Mouse (Mus musculus): ENCODE data around the gene Gm49027. TPM values are rescaled to one million over a fixed set of nuclear protein-coding genes. Genes with fewer than 3 reads are reported as not detected.

Gm49027 gene
- polyA plus RNA-seq, 1 experiment = 5.6 TPM

DNA sequence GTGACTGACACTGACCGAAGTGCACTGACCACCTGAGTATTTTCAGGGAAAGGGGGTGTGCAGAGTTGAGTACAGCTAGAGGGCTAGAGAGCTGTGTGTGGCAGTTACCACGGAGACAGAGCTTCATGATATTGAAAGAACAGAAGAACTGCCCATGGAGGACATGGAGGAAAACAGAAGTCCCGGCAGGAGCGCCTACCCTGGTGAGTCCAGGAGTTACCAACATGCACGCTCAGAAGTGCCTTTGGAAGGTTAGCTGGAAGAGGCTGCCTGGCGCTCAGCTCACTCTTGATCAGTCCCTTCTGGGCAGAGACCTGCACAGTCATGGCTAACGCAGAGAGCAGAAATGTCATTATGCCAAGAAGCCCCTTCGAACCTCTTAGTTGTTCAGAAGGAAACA lies 4.8 kb upstream of the Gm49027 start:
- no peaks in the 10 kb centered on the region for H3K27me3 ChIP-seq (ENCODE audit: control insufficient read depth, insufficient read depth, low read length)
- no peaks in the 10 kb centered on the region for H3K4me1 ChIP-seq (ENCODE audit: control insufficient read depth, insufficient read depth, low read length)
- no peak overlapping the region for H3K4me3 ChIP-seq (replicated peaks; ENCODE audit: insufficient read depth, low read depth, low read length)
- TF ChIP-seq POLR2A (IDR thresholded peaks at IDR 0.05; ENCODE audit: borderline replicate concordance, insufficient read depth, low read length) = no peak
- TF ChIP-seq CTCF (IDR thresholded peaks at IDR 0.05; ENCODE audit: borderline replicate concordance, insufficient read depth, low read depth, low read length) = no peak
- WGBS = 83% methylated on average over 8 of the region's 8 CpGs
- no peak overlapping the region for H3K27ac ChIP-seq (ENCODE audit: insufficient read depth, low read length)
- peak in 1 of 2 experiments; percentile 0 for DNase-seq

DNA sequence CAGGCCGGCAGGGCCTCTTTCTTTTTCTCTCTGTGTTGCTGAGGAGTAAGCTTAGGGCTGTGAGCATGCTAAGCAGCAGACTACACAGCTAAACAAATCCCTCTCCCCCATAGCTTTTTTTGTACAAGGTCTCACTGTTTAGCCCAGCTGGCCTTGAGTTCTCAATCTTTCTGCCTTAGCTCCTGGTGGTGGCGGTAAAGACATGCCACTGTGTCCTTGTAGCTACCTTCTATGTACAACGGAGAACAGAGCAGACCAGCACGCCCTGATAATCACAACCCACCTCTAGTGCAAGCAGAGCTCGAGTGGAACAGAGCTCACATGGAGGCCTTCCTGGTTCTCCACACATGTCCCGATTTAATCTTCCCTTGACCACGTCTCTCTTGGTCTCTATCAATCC lies 3.4 kb upstream of the Gm49027 start:
- peak in 1 of 2 experiments; percentile 0 for DNase-seq
- Histone ChIP-seq H3K27me3 (ENCODE audit: control insufficient read depth, insufficient read depth, low read length) (no peaks in the 10 kb centered on the region), H3K27ac (ENCODE audit: insufficient read depth, low read length) (no peak overlapping the region), H3K4me3 (replicated peaks; ENCODE audit: insufficient read depth, low read depth, low read length) (no peak overlapping the region), H3K4me1 (ENCODE audit: control insufficient read depth, insufficient read depth, low read length) (no peaks in the 10 kb centered on the region)
- 76% methylated on average over 7 of the region's 7 CpGs for WGBS
- no peak for TF ChIP-seq POLR2A (IDR thresholded peaks at IDR 0.05; ENCODE audit: borderline replicate concordance, insufficient read depth, low read length)
- no peak for TF ChIP-seq CTCF (IDR thresholded peaks at IDR 0.05; ENCODE audit: borderline replicate concordance, insufficient read depth, low read depth, low read length)

DNA sequence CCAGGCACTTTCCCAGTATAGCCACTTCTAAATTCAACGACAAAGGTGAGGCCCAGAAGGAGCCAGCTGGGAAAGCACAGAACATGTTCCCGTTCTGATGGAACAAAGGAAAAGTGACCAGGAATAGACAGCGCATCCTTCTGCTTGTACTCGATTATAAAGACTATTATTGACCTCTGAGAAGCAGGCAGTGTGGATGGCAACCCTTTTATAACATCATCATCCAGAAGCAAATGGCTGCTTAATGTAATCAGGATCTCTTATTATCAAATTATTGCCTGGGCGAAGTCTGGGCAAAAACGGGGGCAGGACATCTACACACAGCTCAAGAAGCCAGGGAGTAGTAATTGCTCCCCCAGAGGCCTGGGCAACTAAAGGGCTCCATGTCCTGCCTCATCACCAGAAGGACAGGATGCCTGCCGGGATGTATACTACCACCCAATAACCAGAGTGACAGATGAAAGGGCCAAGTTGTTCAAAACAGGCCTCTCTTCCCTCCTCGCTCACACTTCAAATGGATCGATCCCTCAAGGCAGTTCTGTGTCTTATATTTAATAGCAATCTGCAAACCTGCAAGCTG lies 718 bp upstream of the Gm49027 start:
- no peaks in the 10 kb centered on the region for H3K4me1 ChIP-seq (ENCODE audit: control insufficient read depth, insufficient read depth, low read length)
- peak in 1 of 2 experiments; percentile 8 for DNase-seq
- 91% methylated on average over 9 of the region's 9 CpGs for WGBS

DNA sequence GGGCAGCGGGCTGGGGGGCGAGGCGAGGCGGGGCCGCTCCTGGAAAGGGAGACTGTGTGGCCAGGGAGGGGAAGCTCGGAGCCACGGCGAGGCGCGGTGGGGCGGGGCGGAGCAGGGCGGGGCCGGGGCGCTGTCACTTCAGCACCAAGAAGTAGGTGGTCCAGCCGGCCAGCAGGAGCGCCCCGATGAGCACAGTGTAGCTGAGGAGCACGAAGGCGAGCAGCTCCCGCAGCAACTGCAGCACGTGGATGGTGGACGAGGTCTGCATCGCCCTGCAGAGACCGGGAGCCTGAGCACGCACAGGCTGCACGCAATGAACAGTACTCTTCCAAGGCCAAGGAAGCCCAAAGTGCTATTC lies 916 bp downstream of the Gm49027 start:
- TF ChIP-seq CTCF (IDR thresholded peaks at IDR 0.05; ENCODE audit: borderline replicate concordance, insufficient read depth, low read depth, low read length) = no peak
- TF ChIP-seq POLR2A (IDR thresholded peaks at IDR 0.05; ENCODE audit: borderline replicate concordance, insufficient read depth, low read length) = no peak
- no peak overlapping the region for H3K27ac ChIP-seq (ENCODE audit: insufficient read depth, low read length)
- WGBS = 2% methylated on average over 27 of the region's 27 CpGs
- peak overlapping the region; percentile 72 for H3K4me3 ChIP-seq (replicated peaks; ENCODE audit: insufficient read depth, low read depth, low read length)
- H3K27me3 ChIP-seq (ENCODE audit: control insufficient read depth, insufficient read depth, low read length) = no peaks in the 10 kb centered on the region
- H3K4me1 ChIP-seq (ENCODE audit: control insufficient read depth, insufficient read depth, low read length) = no peaks in the 10 kb centered on the region
- no peak for DNase-seq

More for the DNA sequence above, 718 bp upstream of the Gm49027 start:
- Histone ChIP-seq H3K4me3 (replicated peaks; ENCODE audit: insufficient read depth, low read depth, low read length) (no peak overlapping the region), H3K27me3 (ENCODE audit: control insufficient read depth, insufficient read depth, low read length) (no peaks in the 10 kb centered on the region), H3K27ac (ENCODE audit: insufficient read depth, low read length) (no peak overlapping the region)
- no peak for TF ChIP-seq POLR2A (IDR thresholded peaks at IDR 0.05; ENCODE audit: borderline replicate concordance, insufficient read depth, low read length)
- no peak for TF ChIP-seq CTCF (IDR thresholded peaks at IDR 0.05; ENCODE audit: borderline replicate concordance, insufficient read depth, low read depth, low read length)

DNA sequence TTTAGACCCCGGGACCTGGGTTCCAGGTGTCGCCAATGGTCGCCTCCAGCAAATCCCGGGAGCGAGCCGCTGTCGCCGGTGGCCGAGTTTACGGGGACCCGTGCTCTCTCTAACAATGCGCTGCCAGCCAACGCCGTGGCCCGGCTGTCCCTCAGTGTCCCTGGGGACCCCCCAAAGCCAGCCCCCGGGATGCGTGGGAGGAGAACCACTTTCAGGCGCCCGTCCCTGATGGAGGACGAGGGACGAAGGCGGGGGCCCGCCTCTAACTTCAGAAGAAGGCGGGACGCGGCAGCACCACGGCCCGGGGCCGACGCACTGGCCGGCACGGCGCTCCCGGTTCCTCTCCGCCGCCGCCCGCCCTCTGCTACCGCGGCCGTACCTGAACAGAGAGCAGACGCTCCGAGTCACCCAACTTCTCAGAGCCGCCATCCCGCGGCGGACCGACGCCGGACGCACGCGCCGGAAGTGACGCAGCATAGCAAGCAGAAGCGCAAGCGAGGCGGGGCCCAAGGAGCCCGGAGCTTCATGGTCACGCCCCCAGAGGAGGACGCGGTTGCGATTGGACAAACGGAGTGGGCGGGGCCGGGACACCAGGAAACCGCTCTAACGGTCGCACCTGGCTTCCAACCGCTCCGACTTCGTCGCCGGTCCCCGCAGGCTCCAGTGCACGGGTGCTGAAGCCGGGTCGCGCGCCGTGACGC lies 1.4 kb downstream of the Gm49027 start, which contains the start of gene Diablo:
TSS of gene Diablo (minus strand) at position 485 of the 701 bp plus-strand sequence.
- peak; percentile 97 for DNase-seq
- peak within 1 kb of the TSS; percentile 72 for H3K4me3 ChIP-seq (replicated peaks; ENCODE audit: insufficient read depth, low read depth, low read length)
- TF ChIP-seq CTCF (IDR thresholded peaks at IDR 0.05; ENCODE audit: borderline replicate concordance, insufficient read depth, low read depth, low read length) (no peak), POLR2A (IDR thresholded peaks at IDR 0.05; ENCODE audit: borderline replicate concordance, insufficient read depth, low read length) (peak; percentile 96)
- H3K27ac ChIP-seq (ENCODE audit: insufficient read depth, low read length) = 0 out of 2 replicates have a peak within 1 kb of the TSS, but pooled peaks have one; percentile 12
- H3K4me1 ChIP-seq (ENCODE audit: control insufficient read depth, insufficient read depth, low read length) = no peaks in the 10 kb centered on the region
- under 1% methylated on average over 81 of the region's 82 CpGs for WGBS
- H3K27me3 ChIP-seq (ENCODE audit: control insufficient read depth, insufficient read depth, low read length) = no peaks in the 10 kb centered on the region

DNA sequence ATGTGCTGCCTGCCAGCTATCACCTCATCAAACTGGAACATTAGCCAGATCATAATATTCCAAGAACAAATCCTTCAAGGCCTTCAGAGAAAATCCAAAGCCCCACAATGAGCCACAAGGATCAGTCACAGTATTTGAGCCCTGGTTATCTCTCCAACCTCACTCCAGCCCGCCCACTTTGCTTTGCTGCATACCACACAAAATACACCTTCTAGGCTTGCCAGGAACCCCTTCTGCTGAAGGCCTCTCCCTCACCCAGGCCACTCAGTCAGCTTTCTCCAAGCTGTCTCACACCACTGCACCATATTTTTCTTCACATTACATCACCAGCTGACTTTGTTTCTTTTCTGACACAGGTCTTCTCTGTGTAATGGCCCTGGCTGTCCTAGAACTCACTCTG lies 3.1 kb downstream of the Gm49027 start:
- H3K4me3 ChIP-seq (replicated peaks; ENCODE audit: insufficient read depth, low read depth, low read length) = no peak overlapping the region
- H3K27ac ChIP-seq (ENCODE audit: insufficient read depth, low read length) = no peak overlapping the region
- DNase-seq = peak in 1 of 2 experiments; percentile 4
- H3K4me1 ChIP-seq (ENCODE audit: control insufficient read depth, insufficient read depth, low read length) = no peaks in the 10 kb centered on the region
- H3K27me3 ChIP-seq (ENCODE audit: control insufficient read depth, insufficient read depth, low read length) = no peaks in the 10 kb centered on the region
- no peak for TF ChIP-seq POLR2A (IDR thresholded peaks at IDR 0.05; ENCODE audit: borderline replicate concordance, insufficient read depth, low read length)
- 72% methylated on average over 1 of the region's 1 CpGs for WGBS

DNA sequence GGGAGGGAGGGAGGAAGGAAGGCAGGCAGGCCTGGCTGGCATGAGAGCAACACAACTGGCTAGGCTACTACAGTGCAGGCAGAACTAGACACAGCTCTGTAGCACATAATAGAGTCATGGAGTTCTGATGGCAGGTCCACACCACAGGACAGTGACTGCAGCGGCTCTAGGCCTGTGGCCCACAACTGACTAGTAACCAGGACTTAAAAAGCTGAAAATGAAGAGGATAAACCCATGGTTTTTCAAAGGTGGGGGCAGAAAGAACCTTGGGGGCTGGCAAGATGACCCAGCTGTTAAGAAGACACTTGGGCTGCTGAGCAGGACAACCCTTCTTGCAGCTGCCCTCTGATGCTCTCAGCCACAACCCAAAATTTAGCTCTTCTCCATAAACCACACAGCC lies 3.7 kb downstream of the Gm49027 start:
- Histone ChIP-seq H3K4me3 (replicated peaks; ENCODE audit: insufficient read depth, low read depth, low read length) (no peak overlapping the region), H3K27me3 (ENCODE audit: control insufficient read depth, insufficient read depth, low read length) (no peaks in the 10 kb centered on the region), H3K27ac (ENCODE audit: insufficient read depth, low read length) (no peak overlapping the region), H3K4me1 (ENCODE audit: control insufficient read depth, insufficient read depth, low read length) (no peaks in the 10 kb centered on the region)
- 56% methylated on average over 1 of the region's 1 CpGs for WGBS
- DNase-seq = peak in 1 of 2 experiments; percentile 2
- TF ChIP-seq POLR2A (IDR thresholded peaks at IDR 0.05; ENCODE audit: borderline replicate concordance, insufficient read depth, low read length) = no peak
- TF ChIP-seq CTCF (IDR thresholded peaks at IDR 0.05; ENCODE audit: borderline replicate concordance, insufficient read depth, low read depth, low read length) = no peak

DNA sequence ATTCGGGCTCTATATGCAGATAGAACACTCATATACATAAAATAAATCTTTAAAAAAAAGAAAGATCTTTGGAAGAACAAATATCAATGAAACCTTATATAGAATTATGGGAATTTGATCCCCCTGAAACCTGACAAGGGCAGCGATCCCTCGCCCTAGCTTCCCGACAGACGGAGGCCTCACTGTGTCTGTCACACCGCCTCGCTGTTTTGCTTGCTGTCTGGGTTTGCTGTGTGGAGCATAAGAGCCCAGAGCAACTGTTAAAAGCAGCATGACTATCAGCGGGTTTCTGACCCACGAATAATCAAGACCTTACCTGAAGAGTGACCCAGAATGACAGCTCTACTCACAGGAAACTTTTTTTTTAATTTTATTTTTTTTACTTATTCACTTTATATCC lies 4.6 kb downstream of the Gm49027 start:
- whole genome bisulfite sequencing = 79% methylated on average over 9 of the region's 9 CpGs
- Histone ChIP-seq H3K27me3 (ENCODE audit: control insufficient read depth, insufficient read depth, low read length) (no peaks in the 10 kb centered on the region), H3K4me1 (ENCODE audit: control insufficient read depth, insufficient read depth, low read length) (no peaks in the 10 kb centered on the region), H3K4me3 (replicated peaks; ENCODE audit: insufficient read depth, low read depth, low read length) (no peak overlapping the region), H3K27ac (ENCODE audit: insufficient read depth, low read length) (no peak overlapping the region)
- TF ChIP-seq POLR2A (IDR thresholded peaks at IDR 0.05; ENCODE audit: borderline replicate concordance, insufficient read depth, low read length) (no peak), CTCF (IDR thresholded peaks at IDR 0.05; ENCODE audit: borderline replicate concordance, insufficient read depth, low read depth, low read length) (no peak)
- DNase-seq = peak in 1 of 2 experiments; percentile 0

Measured in cerebellum, adult 2 months (tissue).